Mouse (Mus musculus) ES-Bruce4 (cell line): ENCODE measurements around the gene Zcchc10.
A peak's percentile ranks its signal among the peaks of the same experiment; 100 is the strongest.

ENCODE experiments used
- CTCF ChIP-seq: IDR thresholded peaks from one replicate; pipeline ENCODE4 v1.8.1; 2011; ENCODE audit warnings: low read depth, low read length
- POLR2A ChIP-seq: IDR thresholded peaks from one replicate; pipeline ENCODE4 v1.8.1; 2011; ENCODE audit warnings: low read length; ENCODE audit not compliant: insufficient read depth

- TF ChIP-seq POLR2A (peak; percentile 19), CTCF (no peak)
Observed at GRCm38 (mm10) chr11:53350291-53351223, 26.1 kb downstream of the Zcchc10 start, which contains the start of gene Aff4.
